Mouse (Mus musculus) megakaryocyte, embryonic 14.5 days (primary cell): ENCODE measurements around the gene Crcp. TPM values are rescaled to one million over a fixed set of nuclear protein-coding genes. Genes with fewer than 3 reads are reported as not detected.
A peak's percentile ranks its signal among the peaks of the same experiment; 100 is the strongest.
"Not testable (repeated sequence)": the region's sequence is repeated elsewhere in the genome, so short reads cannot be mapped to it uniquely, and the experiment has no call there.

ENCODE experiments used
- H3K27me3 ChIP-seq: replicated peaks from 2 replicates; pipeline ENCODE3; 2012; ENCODE audit warnings: inconsistent platforms
- H3K36me3 ChIP-seq: replicated peaks from 2 replicates; pipeline ENCODE3; 2012; ENCODE audit warnings: low read length, inconsistent platforms, mixed read lengths
- H3K4me1 ChIP-seq: 2 replicates; pipeline ENCODE4 v1.6.1; 2012; ENCODE audit warnings: inconsistent platforms
- H3K4me3 ChIP-seq: replicated peaks from 2 replicates; pipeline ENCODE3; 2012; ENCODE audit warnings: moderate library complexity, mild to moderate bottlenecking, inconsistent platforms
- H3K9me3 ChIP-seq: 2 replicates; pipeline ENCODE4 v1.6.1; 2012; ENCODE audit warnings: inconsistent platforms
- FLI1 ChIP-seq: IDR thresholded peaks from 2 replicates; pipeline ENCODE4 v1.6.1; 2012; ENCODE audit warnings: low read length, inconsistent platforms, mixed read lengths
- GATA1 ChIP-seq: IDR thresholded peaks from 3 replicates; pipeline ENCODE4 v1.6.1; 2012; ENCODE audit warnings: mixed read lengths, low read length, inconsistent platforms, borderline replicate concordance
- polyA plus RNA-seq: library from polyadenylated mRNA; stranded (reverse); fragments of >175 nt; gene quantifications from 2 replicates; pipeline ENCODE4 v1.2.3, GENCODE M21; 2012; ENCODE audit warnings: low replicate concordance; ENCODE audit not compliant: insufficient read depth

Crcp gene
- polyA plus RNA-seq, 1 experiment, result 11.4 TPM

GRCm38 (mm10) chr5:130022366-130022765, 6.7 kb upstream of the Crcp start:
- TF ChIP-seq GATA1, result no peak
- no peak for TF ChIP-seq FLI1
- H3K36me3 ChIP-seq, result peaks cover 38% of the 10 kb centered on the region
- H3K4me1 ChIP-seq, result peaks cover 56% of the 10 kb centered on the region
- no peaks in the 10 kb centered on the region for H3K27me3 ChIP-seq
- no peak overlapping the region for H3K4me3 ChIP-seq
- no peaks in the 10 kb centered on the region for H3K9me3 ChIP-seq

- H3K36me3 ChIP-seq, result peaks cover 30% of the 10 kb centered on the region
- peak overlapping the region; percentile 97 for H3K4me3 ChIP-seq
- peaks cover 60% of the 10 kb centered on the region for H3K4me1 ChIP-seq
- no peaks in the 10 kb centered on the region for H3K9me3 ChIP-seq
- TF ChIP-seq FLI1 (no peak), GATA1 (no peak)
- H3K27me3 ChIP-seq, result no peaks in the 10 kb centered on the region
These were observed 5.9 kb upstream of the Crcp start for GRCm38 (mm10) chr5:130023067-130023766.

GRCm38 (mm10) chr5:130023767-130024539, 5.1 kb upstream of the Crcp start:
- Histone ChIP-seq H3K4me1 (peaks cover 64% of the 10 kb centered on the region), H3K4me3 (peak overlapping the region; percentile 97), H3K27me3 (no peaks in the 10 kb centered on the region), H3K9me3 (no peaks in the 10 kb centered on the region), H3K36me3 (peaks cover 22% of the 10 kb centered on the region)
- TF ChIP-seq FLI1 (no peak), GATA1 (peak; percentile 68; the same call in 1 of the 3 replicates)

GRCm38 (mm10) chr5:130027134-130027533, 2.0 kb upstream of the Crcp start:
- Histone ChIP-seq H3K4me1 (peaks cover 76% of the 10 kb centered on the region), H3K9me3 (no peaks in the 10 kb centered on the region), H3K36me3 (peaks cover 8% of the 10 kb centered on the region), H3K4me3 (no peak overlapping the region), H3K27me3 (no peaks in the 10 kb centered on the region)
- TF ChIP-seq FLI1 (no peak), GATA1 (no peak)

GRCm38 (mm10) chr5:130027696-130028095, 1.4 kb upstream of the Crcp start:
- TF ChIP-seq GATA1 (no peak), FLI1 (no peak)
- no peaks in the 10 kb centered on the region for H3K9me3 ChIP-seq
- H3K4me3 ChIP-seq, result no peak overlapping the region
- no peaks in the 10 kb centered on the region for H3K27me3 ChIP-seq
- H3K4me1 ChIP-seq, result peaks cover 76% of the 10 kb centered on the region
- H3K36me3 ChIP-seq, result peaks cover 13% of the 10 kb centered on the region

- Histone ChIP-seq H3K36me3 (peaks cover 32% of the 10 kb centered on the region), H3K9me3 (no peaks in the 10 kb centered on the region)
- TF ChIP-seq FLI1, result no peak
- TF ChIP-seq GATA1, result no peak
These were observed 2.6 kb downstream of the Crcp start for GRCm38 (mm10) chr5:130031410-130032390.

GRCm38 (mm10) chr5:130033869-130034268, 4.8 kb downstream of the Crcp start:
- Histone ChIP-seq H3K9me3 (no peaks in the 10 kb centered on the region), H3K27me3 (no peaks in the 10 kb centered on the region), H3K4me1 (peaks cover 49% of the 10 kb centered on the region), H3K4me3 (no peak overlapping the region), H3K36me3 (peaks cover 48% of the 10 kb centered on the region)
- no peak for TF ChIP-seq GATA1
- TF ChIP-seq FLI1, result no peak

More at GRCm38 (mm10) chr5:130031410-130032390, 2.6 kb downstream of the Crcp start:
- Histone ChIP-seq H3K4me3 (peak overlapping the region; percentile 33), H3K27me3 (no peaks in the 10 kb centered on the region), H3K4me1 (peaks cover 55% of the 10 kb centered on the region)

GRCm38 (mm10) chr5:130036300-130036699, 7.2 kb downstream of the Crcp start:
- not testable (repeated sequence) for H3K9me3 ChIP-seq, H3K4me3 ChIP-seq, H3K27me3 ChIP-seq
- H3K4me1 ChIP-seq, result peaks cover 45% of the 10 kb centered on the region
- H3K36me3 ChIP-seq, result peaks cover 64% of the 10 kb centered on the region

- Histone ChIP-seq H3K9me3 (no peaks in the 10 kb centered on the region), H3K36me3 (peaks cover 72% of the 10 kb centered on the region), H3K4me3 (no peak overlapping the region), H3K27me3 (no peaks in the 10 kb centered on the region), H3K4me1 (peaks cover 31% of the 10 kb centered on the region)
- TF ChIP-seq FLI1, result no peak
- no peak for TF ChIP-seq GATA1
These were observed 8.8 kb downstream of the Crcp start for GRCm38 (mm10) chr5:130037752-130038455.
